Mouse (Mus musculus): ENCODE data around the gene Tie1. TPM values are rescaled to one million over a fixed set of nuclear protein-coding genes. Genes with fewer than 3 reads are reported as not detected.
"Not testable (repeated sequence)": the region's sequence is repeated elsewhere in the genome, so short reads cannot be mapped to it uniquely, and the experiment has no call there.

The Tie1 gene
- polyA plus RNA-seq, 1 experiment from 2014 or later, result 45.6 TPM

DNA sequence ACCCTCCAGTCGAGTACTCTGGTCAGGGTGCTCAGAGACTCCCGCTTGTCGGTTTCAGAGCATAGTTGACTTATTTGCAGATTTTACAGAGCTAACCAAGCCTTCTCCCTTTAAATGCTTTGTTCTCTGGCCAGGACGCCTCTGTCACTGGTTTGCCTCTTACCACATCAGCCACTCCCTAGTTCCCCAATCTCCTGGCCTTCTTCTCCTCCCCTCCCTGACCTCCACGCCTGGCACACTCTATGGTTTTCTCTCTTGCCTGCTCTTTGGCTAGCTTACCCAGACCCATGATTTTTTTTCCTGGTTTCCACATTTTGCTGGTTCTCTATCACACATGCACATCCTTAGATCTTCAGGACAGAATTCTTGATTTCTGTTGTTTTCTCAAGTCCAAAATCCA, 28.3 kb upstream of the Tie1 start:
- DNase-seq (ENCODE audit: low spot score) (no peak), ATAC-seq (replicated peaks; ENCODE audit: low FRiP score, low read depth) (no peak)
- H3K9ac ChIP-seq (ENCODE audit: low read depth, low read length), result no peak overlapping the region
- no peaks in the 10 kb centered on the region for H3K36me3 ChIP-seq (ENCODE audit: insufficient read depth, low read length)
- H3K4me1 ChIP-seq (replicated peaks; ENCODE audit: insufficient read depth, low read length), result 0 out of 2 replicates have a peak, but pooled peaks cover 13% of the 10 kb centered on the region
- TF ChIP-seq CTCF (IDR thresholded peaks at IDR 0.05; ENCODE audit: low read depth), result no peak
- H3K4me2 ChIP-seq (ENCODE audit: low read length), result no peak overlapping the region
- H3K9me3 ChIP-seq (replicated peaks; ENCODE audit: low read length), result no peaks in the 10 kb centered on the region
- no peak overlapping the region for H3K27ac ChIP-seq
- H3K27me3 ChIP-seq (ENCODE audit: insufficient read depth, low read length), result no peaks in the 10 kb centered on the region
- 71% methylated on average over 5 of the region's 5 CpGs for WGBS
- no peak overlapping the region for H3K4me3 ChIP-seq (replicated peaks; ENCODE audit: low read depth, low read length)

GRCm38 (mm10) chr4:118517497-118518146, 27.8 kb upstream of the Tie1 start:
- no peak for TF ChIP-seq CTCF (IDR thresholded peaks at IDR 0.05; ENCODE audit: low read depth)
- H3K27me3 ChIP-seq (ENCODE audit: insufficient read depth, low read length), result no peaks in the 10 kb centered on the region
- H3K4me1 ChIP-seq (replicated peaks; ENCODE audit: insufficient read depth, low read length), result 0 out of 2 replicates have a peak, but pooled peaks cover 13% of the 10 kb centered on the region
- H3K4me2 ChIP-seq (ENCODE audit: low read length), result no peak overlapping the region
- no peaks in the 10 kb centered on the region for H3K9me3 ChIP-seq (replicated peaks; ENCODE audit: low read length)
- H3K4me3 ChIP-seq (replicated peaks; ENCODE audit: low read depth, low read length), result no peak overlapping the region
- H3K27ac ChIP-seq, result no peak overlapping the region
- no peak overlapping the region for H3K9ac ChIP-seq (ENCODE audit: low read depth, low read length)
- ATAC-seq (replicated peaks; ENCODE audit: low FRiP score, low read depth) (no peak), DNase-seq (ENCODE audit: low spot score) (no peak)
- no peaks in the 10 kb centered on the region for H3K36me3 ChIP-seq (ENCODE audit: insufficient read depth, low read length)
- 41% methylated on average over 16 of the region's 16 CpGs for WGBS

GRCm38 (mm10) chr4:118516699-118517496, 27.0 kb upstream of the Tie1 start:
- 28% methylated on average over 20 of the region's 20 CpGs for WGBS
- Histone ChIP-seq H3K9me3 (replicated peaks; ENCODE audit: low read length) (no peaks in the 10 kb centered on the region), H3K4me1 (replicated peaks; ENCODE audit: insufficient read depth, low read length) (0 out of 2 replicates have a peak, but pooled peaks cover 13% of the 10 kb centered on the region), H3K27me3 (ENCODE audit: insufficient read depth, low read length) (no peaks in the 10 kb centered on the region), H3K4me2 (ENCODE audit: low read length) (no peak overlapping the region), H3K4me3 (replicated peaks; ENCODE audit: low read depth, low read length) (no peak overlapping the region), H3K27ac (no peak overlapping the region), H3K36me3 (ENCODE audit: insufficient read depth, low read length) (no peaks in the 10 kb centered on the region), H3K9ac (ENCODE audit: low read depth, low read length) (no peak overlapping the region)
- no peak; the same call in 1 of the 2 replicates for ATAC-seq (replicated peaks; ENCODE audit: low FRiP score, low read depth)
- peak; percentile 22; the same call in 1 of the 2 replicates for TF ChIP-seq CTCF (IDR thresholded peaks at IDR 0.05; ENCODE audit: low read depth)
- no peak for DNase-seq (ENCODE audit: low spot score)

GRCm38 (mm10) chr4:118509050-118509449, 19.2 kb upstream of the Tie1 start:
- TF ChIP-seq CTCF (IDR thresholded peaks at IDR 0.05; ENCODE audit: low read depth), result no peak
- DNase-seq (ENCODE audit: low spot score) (no peak), ATAC-seq (replicated peaks; ENCODE audit: low FRiP score, low read depth) (no peak)
- WGBS, result 21% methylated on average over 6 of the region's 6 CpGs
- no peaks in the 10 kb centered on the region for H3K4me1 ChIP-seq (replicated peaks; ENCODE audit: insufficient read depth, low read length)
- H3K27ac ChIP-seq, result no peak overlapping the region
- H3K36me3 ChIP-seq (ENCODE audit: insufficient read depth, low read length), result no peaks in the 10 kb centered on the region
- H3K9me3 ChIP-seq (replicated peaks; ENCODE audit: low read length), result no peaks in the 10 kb centered on the region
- no peak overlapping the region for H3K4me2 ChIP-seq (ENCODE audit: low read length)
- no peak overlapping the region for H3K9ac ChIP-seq (ENCODE audit: low read depth, low read length)
- H3K4me3 ChIP-seq (replicated peaks; ENCODE audit: low read depth, low read length), result no peak overlapping the region
- H3K27me3 ChIP-seq (ENCODE audit: insufficient read depth, low read length), result no peaks in the 10 kb centered on the region

DNA sequence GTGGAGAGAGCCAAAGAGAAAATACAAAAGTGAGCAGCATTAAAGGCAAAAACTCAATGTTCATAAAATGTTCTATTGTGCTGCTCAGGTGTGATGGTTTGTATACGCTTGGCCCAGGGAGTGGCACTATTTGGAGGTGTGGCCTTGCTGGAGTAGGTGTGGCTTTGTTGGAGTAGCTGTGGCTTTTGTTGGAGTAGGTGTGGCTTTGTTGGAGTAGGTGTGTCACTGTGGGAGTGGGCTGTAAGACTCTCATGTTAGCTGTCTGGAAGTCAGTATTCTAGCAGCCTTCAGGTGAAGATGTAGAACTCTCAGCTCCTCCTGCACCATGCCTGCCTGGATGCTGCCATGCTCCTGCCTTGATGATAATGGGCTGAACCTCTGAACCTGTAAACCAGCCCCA, 17.3 kb upstream of the Tie1 start:
- not testable (repeated sequence) for H3K27ac ChIP-seq; DNase-seq (ENCODE audit: low spot score); H3K4me2 ChIP-seq (ENCODE audit: low read length); H3K27me3 ChIP-seq (ENCODE audit: insufficient read depth, low read length); H3K4me1 ChIP-seq (replicated peaks; ENCODE audit: insufficient read depth, low read length); H3K4me3 ChIP-seq (replicated peaks; ENCODE audit: low read depth, low read length); H3K9me3 ChIP-seq (replicated peaks; ENCODE audit: low read length); ATAC-seq (replicated peaks; ENCODE audit: low FRiP score, low read depth); H3K36me3 ChIP-seq (ENCODE audit: insufficient read depth, low read length); H3K9ac ChIP-seq (ENCODE audit: low read depth, low read length)
- WGBS, result 76% methylated on average over 1 of the region's 1 CpGs

- Histone ChIP-seq H3K9me3 (replicated peaks; ENCODE audit: low read length) (no peaks in the 10 kb centered on the region), H3K36me3 (ENCODE audit: insufficient read depth, low read length) (no peaks in the 10 kb centered on the region), H3K4me3 (replicated peaks; ENCODE audit: low read depth, low read length) (no peak overlapping the region), H3K4me1 (replicated peaks; ENCODE audit: insufficient read depth, low read length) (no peaks in the 10 kb centered on the region), H3K4me2 (ENCODE audit: low read length) (no peak overlapping the region), H3K27me3 (ENCODE audit: insufficient read depth, low read length) (no peaks in the 10 kb centered on the region), H3K27ac (no peak overlapping the region), H3K9ac (ENCODE audit: low read depth, low read length) (no peak overlapping the region)
- TF ChIP-seq CTCF (IDR thresholded peaks at IDR 0.05; ENCODE audit: low read depth), result no peak
- ATAC-seq (replicated peaks; ENCODE audit: low FRiP score, low read depth) (no peak), DNase-seq (ENCODE audit: low spot score) (no peak)
- 58% methylated on average over 3 of the region's 3 CpGs for WGBS
Measured at GRCm38 (mm10) chr4:118505551-118505950, 15.7 kb upstream of the Tie1 start.
